Mouse (Mus musculus) testis, adult 10 weeks (tissue): ENCODE data around the gene Gsta1. TPM values are rescaled to one million over a fixed set of nuclear protein-coding genes. Genes with fewer than 3 reads are reported as not detected.

Experiments used
- polyA plus RNA-seq: library from polyadenylated mRNA; stranded (reverse); fragments of 350-450 nt; fragmentation: Illumina TruSeq; extraction: RNeasy Lipid Tissue Mini Kit (QIAGEN cat#74804); gene quantifications from one replicate; pipeline ENCODE4 v1.2.3, GENCODE M21; 2014; ENCODE audit warnings: low read depth, low replicate concordance

The Gsta1 gene
- polyA plus RNA-seq, result 1.8 TPM

DNA sequence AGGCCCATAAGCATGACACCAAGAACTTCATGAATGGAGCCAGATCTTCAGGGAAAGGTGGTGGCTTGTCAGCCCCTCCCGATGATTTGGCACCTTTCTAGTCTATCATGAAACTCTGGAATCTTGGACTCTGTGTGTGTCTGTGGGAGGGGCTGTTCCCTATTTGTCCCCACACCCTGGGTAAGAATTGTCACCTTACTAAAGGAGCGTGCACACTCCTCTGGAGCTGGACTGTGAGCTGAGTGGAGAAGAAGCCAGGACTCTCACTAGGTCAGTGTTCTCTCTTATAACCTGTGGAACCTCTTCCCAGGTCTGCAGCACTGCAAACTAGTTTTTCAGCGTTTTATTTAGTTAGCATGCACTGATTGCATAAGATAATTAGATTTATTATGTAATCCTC is at the start of gene Gsta1:
Gene Gsta1 (plus strand): TSS at position 196 of the 400 bp plus-strand sequence.

DNA sequence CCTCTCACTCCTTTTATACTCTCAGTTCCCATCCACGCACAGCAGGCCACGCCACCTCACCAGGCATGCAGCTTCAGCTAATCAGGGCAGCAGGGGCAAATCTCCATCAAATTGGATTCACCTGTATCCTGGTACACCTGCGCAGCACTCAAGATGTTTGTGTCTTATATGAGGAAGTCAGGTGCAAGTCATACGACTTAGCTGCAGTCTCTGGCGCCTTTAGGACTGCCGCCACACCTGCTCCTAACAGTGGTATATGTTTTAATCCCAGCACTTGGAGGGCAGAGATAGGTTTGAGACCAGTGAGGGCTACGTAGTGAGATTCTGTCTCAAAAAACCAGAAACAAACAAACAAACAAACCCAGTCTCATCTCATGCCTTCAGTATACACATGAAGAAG is 48.0 kb upstream of the Gsta1 start, which contains the start of gene Gsta4:
Gene Gsta4 (plus strand): TSS at position 301 of the 400 bp plus-strand sequence.

DNA sequence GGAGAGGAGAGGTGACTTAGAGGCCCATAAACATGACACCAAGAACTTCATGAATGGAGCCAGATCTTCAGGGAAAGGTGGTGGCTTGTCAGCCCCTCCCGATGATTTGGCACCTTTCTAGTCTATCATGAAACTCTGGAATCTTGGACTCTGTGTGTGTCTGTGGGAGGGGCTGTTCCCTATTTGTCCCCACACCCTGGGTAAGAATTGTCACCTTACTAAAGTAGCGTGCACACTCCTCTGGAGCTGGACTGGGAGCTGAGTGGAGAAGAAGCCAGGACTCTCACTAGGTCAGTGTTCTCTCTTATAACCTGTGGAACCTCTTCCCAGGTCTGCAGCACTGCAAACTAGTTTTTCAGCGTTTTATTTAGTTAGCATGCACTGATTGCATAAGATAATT is 26.5 kb downstream of the Gsta1 start, which contains the start of gene Gm3776:
Gene Gm3776 (plus strand): TSS at position 216 of the 400 bp plus-strand sequence.

DNA sequence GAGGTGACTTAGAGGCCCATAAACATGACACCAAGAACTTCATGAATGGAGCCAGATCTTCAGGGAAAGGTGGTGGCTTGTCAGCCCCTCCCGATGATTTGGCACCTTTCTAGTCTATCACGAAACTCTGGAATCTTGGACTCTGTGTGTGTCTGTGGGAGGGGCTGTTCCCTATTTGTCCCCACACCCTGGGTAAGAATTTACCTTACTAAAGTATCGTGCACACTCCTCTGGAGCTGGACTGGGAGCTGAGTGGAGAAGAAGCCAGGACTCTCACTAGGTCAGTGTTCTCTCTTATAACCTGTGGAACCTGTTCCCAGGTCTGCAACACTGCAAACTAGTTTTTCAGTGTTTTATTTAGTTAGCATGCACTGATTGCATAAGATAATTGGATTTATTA is 59.3 kb downstream of the Gsta1 start, which contains the start of gene Gm10639:
Gene Gm10639 (plus strand): TSS at position 201 of the 400 bp plus-strand sequence.

Other genes with a start within 250 kb of the Gsta1 start
- gene Gcm1, start 178.7 kb upstream of the Gsta1 start, polyA plus RNA-seq, result not detected
- 27.8 TPM for gene Fbxo9, start 121.6 kb upstream of the Gsta1 start, polyA plus RNA-seq
- 19.0 TPM for gene Ick, start 121.5 kb upstream of the Gsta1 start, polyA plus RNA-seq
- 42.4 TPM for gene Gsta4, start 47.9 kb upstream of the Gsta1 start, polyA plus RNA-seq
- not detected for gene Gm3776, start 26.5 kb downstream of the Gsta1 start, polyA plus RNA-seq
- gene Gm10639, start 59.3 kb downstream of the Gsta1 start, polyA plus RNA-seq, result not detected
- gene Omt2a, start 84.1 kb downstream of the Gsta1 start, polyA plus RNA-seq, result not detected
- gene Omt2b, start 96.9 kb downstream of the Gsta1 start, polyA plus RNA-seq, result not detected
- 43.6 TPM for gene Gsta2, start 125.1 kb downstream of the Gsta1 start, polyA plus RNA-seq
- gene Dppa5a, start 137.5 kb downstream of the Gsta1 start, polyA plus RNA-seq, result 0.83 TPM
- gene Ooep, start 148.1 kb downstream of the Gsta1 start, polyA plus RNA-seq, result not detected
- 44.6 TPM for gene Ddx43, start 165.1 kb downstream of the Gsta1 start, polyA plus RNA-seq
- 0.35 TPM for gene Cgas, start 212.6 kb downstream of the Gsta1 start, polyA plus RNA-seq
- 21.2 TPM for gene Mto1, start 217.6 kb downstream of the Gsta1 start, polyA plus RNA-seq
- not detected for gene Gm17324, start 218.1 kb downstream of the Gsta1 start, polyA plus RNA-seq